Mouse (Mus musculus) urinary bladder, adult 18-20 months (tissue): Measurements from ENCODE around the gene Il5ra.

Source experiments
- DNase-seq, 2 experiments: peaks; one replicate each; pipeline ENCODE4 v3.0.0; 2022; ENCODE audit warnings: low spot score in 2 of 2, mixed read lengths in 2 of 2

The Il5ra gene

GRCm38 (mm10) chr6:106740244-106740825 lies 8.5 kb downstream of the Il5ra start:
- DNase-seq: no peak

- DNase-seq: no peak
Measured at GRCm38 (mm10) chr6:106738229-106738628, 10.6 kb downstream of the Il5ra start.

GRCm38 (mm10) chr6:106732563-106732962 lies 16.3 kb downstream of the Il5ra start:
- DNase-seq: no peak

GRCm38 (mm10) chr6:106729682-106730314 lies 19.0 kb downstream of the Il5ra start:
- DNase-seq: no peak

GRCm38 (mm10) chr6:106727703-106728102 lies 21.1 kb downstream of the Il5ra start:
- no peak for DNase-seq

- DNase-seq: no peak
Measured at GRCm38 (mm10) chr6:106726078-106726477, 22.8 kb downstream of the Il5ra start.

GRCm38 (mm10) chr6:106725642-106726041 lies 23.2 kb downstream of the Il5ra start:
- no peak for DNase-seq

- DNase-seq: no peak
Measured at GRCm38 (mm10) chr6:106705506-106706035, 43.3 kb downstream of the Il5ra start.

- DNase-seq: no peak
Measured at GRCm38 (mm10) chr6:106701931-106702330, 46.9 kb downstream of the Il5ra start.

GRCm38 (mm10) chr6:106675581-106675980 lies 73.3 kb downstream of the Il5ra start:
- no peak for DNase-seq

- DNase-seq: peak; percentile 6 to 30
Measured at GRCm38 (mm10) chr6:106663780-106664651, 84.8 kb downstream of the Il5ra start.
